Mouse (Mus musculus) cerebellum, postnatal 25 days (tissue): ENCODE results near the gene AB124611.
"Not testable (repeated sequence)": the region's sequence is repeated elsewhere in the genome, so short reads cannot be mapped to it uniquely, and the experiment has no call there.

Source experiments
- DNase-seq, 2 experiments: peaks; one replicate each; pipeline ENCODE4 v3.0.0; 2021; ENCODE audit warnings: mixed read lengths in 2 of 2

AB124611 gene

DNA sequence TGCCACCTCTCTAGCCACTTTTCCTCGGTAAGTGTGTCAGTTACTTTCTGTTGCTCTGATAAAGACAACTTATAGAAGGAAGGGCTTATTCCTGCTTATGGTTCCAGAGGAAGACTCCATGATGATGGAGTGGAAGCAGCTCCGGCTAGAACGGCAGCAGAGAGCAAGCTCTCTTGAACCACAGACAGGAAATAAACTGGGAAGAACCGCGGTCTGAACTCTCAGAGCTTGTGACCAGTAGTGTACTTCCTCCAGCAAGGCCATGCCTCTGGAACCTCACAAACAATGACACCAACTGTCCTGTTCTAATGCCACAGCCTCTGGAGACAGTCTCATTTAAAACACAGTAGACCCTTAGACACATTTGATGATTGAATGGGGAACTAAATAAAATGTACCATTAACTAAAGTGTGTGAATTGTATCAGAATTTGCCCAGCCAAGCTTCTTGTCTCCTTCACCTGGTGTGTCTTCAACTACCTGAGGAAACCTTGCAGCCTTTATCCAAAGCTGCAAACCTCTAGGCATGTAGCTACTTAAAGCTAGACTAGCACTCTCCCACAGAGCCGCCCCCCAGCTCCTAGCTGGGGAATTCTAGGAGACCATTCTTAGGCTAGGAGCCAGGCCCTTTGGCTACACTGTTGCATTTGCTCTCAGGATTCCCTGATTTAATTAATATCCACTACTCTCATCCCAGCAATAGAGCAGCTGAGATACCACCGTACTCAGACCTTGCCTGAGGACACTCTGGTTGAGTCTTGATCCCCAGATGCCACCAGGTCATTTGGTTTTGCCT lies 637 bp upstream of the AB124611 start:
- no peak for DNase-seq

DNA sequence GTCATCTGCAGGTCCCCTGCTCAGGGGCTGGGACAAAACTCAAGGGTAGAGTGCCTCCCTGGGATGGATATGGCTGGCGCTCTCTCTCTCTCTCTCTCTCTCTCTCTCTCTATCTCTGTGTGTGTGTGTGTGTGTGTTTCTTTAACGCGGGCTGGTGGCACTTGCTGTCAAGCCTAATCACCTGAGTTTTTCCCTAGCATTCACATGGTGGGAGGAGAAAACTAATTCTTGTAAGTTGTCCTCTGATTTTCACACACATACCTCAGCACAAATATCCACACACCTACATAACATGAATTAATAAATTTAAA lies 613 bp downstream of the AB124611 start:
- no peak for DNase-seq

DNA sequence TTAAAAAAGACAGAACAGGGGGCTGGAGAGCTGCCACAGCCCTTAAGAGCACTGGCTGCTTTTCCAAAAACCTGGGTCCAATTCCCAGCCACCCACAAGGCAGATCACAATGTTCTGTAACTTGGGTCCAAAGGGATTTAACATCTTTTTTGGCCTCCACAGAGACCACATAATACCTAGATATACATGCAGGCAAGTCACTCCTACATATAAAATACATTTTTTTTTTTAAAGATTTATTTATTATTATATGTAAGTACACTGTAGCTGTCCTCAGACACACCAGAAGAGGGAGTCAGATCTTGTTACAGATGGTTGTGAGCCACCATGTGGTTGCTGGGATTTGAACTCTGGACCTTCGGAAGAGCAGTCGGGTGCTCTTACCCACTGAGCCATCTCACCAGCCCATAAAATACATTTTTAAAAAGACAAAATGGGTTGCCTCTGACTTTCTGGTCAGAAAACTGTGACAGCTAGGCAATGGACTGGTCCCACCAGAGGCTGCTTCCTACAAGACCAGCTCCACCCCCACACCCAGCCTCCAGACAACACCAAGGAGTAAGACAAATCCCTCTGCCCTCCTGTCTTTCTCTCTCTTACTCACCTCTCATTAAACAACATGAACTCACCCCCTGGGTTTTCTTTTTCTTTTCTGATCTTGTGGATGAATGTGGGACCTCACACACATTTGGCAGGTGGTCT lies 1.3 kb downstream of the AB124611 start:
- no peak for DNase-seq

DNA sequence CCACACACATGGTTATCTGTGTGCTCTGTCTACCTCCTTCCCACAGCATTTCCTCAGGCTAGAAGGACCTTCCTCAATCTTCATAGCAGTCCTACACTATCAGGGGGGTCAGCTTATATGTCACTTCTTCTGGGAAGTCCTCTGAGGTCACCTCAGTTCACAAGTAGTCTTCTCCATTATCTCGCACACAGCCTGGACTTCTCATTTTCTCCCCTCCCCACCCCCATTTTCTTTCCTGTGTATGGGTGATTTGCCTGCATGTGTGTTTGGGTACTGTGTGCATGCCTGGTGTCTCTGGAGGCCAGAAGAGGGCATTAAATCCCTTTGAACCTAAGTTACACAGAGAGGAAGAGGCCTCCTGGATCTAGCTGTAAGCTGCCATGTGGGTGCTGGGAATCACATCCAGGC lies 1.9 kb downstream of the AB124611 start:
- DNase-seq, result no peak

DNA sequence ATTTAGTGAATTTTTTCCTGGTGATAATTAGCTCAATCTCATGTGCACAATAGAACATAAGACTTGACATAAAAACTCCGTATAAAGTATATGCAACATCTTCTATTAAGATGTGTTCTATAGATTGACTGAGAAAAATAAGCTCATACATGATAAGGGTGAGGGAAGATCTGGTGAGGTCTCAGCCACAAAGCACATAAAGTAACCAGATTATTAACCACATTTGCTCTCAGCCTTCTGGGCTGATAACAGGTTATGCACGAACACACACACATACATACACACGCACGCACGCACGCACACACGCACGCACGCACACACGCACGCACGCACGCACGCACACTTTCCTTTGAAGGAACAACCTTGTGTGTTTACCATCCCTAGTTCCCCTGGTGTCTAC lies 10.5 kb downstream of the AB124611 start:
- DNase-seq, result no peak

DNA sequence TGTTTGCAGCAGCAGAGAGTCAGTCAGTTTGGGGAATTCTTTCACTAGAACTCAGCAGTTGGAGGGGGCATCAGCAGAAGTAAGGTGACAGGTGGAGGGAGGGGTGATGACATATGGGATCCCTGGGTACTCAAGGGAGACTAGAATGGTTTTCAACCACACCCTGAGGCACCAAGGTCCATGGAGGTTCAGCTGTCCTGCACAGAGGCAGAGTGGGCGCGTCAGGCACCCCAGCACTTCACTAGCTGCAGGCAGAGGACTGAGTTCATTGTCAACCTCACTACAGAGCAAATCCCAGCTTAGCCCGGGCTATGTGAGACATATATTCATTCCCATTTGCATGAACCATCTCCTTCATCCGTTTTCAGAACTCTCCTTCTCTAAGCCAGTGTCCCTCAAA lies 11.0 kb downstream of the AB124611 start:
- DNase-seq, result no peak

DNA sequence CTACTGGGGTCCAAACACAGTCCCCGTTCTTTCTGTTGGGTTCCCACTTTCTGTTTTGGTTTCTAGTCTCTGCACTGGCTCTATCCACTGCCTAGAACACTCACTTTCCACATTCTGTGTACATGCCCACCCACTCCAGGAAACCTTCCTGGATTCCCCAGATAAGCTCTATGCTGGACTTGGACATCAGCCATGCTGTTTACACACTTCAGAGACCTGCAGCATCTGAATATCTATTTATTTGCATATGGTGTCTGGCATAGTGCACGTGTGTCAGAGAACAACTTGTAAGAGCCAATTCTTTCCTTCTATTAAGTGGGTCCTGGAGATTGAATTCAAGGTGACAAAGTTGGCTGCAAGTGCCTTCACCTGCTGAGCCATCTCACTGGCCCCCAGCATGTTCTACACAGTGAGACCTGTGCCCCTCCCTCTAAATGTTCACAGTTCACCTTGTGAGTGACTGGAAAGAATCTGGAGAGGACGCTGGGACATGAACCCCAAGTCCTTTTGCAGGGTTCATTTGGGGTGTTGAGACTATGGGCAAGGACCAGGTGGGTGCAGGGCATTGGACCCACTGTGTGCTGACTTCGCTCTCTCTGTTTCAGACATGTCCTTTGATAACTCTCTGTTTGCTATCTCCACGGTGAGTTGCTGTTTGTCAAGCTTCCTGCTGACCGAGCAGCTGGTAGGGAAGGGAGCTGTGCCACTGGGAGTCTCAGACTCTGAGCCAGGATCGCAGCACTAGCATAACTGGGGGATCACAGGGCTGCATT lies 14.2 kb downstream of the AB124611 start:
- no peak for DNase-seq

DNA sequence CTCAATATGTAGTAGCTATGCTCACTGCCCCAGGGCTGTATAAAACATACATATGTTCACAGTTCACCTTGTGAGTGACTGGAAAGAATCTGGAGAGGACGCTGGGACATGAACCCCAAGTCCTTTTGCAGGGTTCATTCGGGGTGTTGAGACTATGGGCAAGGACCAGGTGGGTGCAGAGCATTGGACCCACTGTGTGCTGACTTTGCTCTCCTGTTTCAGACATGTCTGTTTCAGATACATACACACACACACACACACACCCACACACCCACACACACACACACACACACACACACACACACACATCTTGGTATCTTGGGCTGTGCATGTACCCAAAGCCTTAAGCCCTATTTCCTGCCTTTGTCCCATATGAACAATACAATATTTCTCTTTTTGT lies 16.0 kb downstream of the AB124611 start:
- DNase-seq, result not testable (repeated sequence)

DNA sequence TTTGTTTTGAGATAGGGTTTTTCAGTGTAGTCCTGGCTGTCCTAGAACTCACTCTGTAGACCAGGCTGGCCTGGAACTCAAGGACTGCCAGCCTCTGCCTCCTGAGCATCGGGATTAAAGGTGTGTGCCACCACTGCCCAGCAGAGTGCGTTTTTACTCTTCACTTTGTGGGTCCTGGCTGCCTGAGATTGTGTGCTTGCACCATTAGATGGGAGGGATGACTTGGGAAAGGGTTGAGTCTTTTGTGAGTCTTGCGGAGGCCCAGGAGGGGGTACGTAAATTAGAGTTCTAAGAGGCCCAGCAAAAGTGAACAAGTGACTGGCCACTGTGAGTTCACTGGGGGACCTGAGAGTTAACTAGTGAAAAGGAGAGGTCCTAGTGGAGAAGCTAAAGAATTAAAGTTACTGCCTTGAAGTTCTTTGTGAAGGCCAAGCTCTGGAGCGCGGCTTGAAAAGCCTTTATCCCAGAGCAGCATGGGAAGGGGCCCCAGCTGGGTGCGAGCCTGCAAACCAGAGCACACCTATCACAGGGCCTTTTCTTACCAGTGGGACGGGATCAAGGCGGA lies 19.5 kb downstream of the AB124611 start:
- no peak for DNase-seq

DNA sequence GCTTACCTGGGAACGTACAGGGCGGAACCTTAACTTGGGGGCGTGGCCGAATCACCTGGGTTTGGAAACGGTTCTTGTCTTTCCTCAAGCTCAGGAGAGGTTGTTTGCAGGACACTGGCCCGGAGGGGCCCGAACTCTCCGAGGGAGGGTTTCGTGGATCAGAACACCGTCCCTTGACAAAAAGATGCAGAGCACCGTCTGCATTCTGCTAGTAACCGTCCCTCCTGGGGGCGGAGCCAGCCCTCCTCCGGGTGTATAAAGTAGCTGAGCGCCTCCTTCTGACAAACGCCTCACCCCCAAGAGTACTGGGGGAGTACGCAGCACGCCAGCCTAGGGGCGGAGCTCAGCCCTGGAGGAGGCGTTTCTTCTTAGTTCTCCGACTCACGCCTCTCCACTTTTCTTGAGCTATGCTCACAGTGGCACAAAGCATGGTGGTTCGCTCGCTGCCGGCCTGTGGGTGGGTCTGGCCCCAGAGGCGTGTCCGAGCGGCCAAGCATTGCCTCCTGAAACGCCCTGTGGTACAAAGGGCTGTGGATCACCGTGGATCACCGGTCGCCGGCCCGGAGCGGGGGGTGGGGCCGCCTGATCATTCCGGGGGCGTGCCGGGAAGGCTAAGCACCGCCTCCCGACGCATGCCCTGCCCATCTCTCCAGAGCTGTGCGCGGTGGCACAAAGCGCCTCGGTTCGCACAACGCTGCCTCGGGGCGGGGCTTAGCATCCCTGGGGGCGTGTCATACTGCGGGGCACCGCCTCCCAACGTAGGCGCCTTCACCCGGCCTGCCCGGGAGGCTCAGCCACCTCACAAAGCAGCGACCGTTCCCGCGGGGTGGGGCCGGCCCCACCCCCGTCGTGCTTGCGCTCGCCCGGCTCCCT lies 20.2 kb downstream of the AB124611 start:
- peak; percentile 100 for DNase-seq

DNA sequence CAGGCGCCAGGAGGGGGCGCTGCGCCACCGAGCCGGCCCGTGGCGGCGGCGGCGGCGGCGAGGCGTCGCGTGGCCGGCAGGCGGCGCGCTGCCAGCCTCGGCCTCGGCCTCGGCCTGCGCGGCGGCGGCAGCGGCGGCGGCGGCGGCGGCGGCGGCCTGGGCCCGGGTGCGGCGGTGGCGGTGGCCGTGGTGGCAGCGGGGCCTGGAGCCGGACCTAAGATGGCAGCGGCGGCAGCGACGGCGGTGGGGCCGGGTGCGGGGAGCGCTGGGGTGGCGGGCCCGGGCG lies 20.8 kb downstream of the AB124611 start, which contains the start of gene Carm1:
Carm1 (plus strand) TSS at position 106 of the 286 bp plus-strand sequence.
- DNase-seq, result no peak

DNA sequence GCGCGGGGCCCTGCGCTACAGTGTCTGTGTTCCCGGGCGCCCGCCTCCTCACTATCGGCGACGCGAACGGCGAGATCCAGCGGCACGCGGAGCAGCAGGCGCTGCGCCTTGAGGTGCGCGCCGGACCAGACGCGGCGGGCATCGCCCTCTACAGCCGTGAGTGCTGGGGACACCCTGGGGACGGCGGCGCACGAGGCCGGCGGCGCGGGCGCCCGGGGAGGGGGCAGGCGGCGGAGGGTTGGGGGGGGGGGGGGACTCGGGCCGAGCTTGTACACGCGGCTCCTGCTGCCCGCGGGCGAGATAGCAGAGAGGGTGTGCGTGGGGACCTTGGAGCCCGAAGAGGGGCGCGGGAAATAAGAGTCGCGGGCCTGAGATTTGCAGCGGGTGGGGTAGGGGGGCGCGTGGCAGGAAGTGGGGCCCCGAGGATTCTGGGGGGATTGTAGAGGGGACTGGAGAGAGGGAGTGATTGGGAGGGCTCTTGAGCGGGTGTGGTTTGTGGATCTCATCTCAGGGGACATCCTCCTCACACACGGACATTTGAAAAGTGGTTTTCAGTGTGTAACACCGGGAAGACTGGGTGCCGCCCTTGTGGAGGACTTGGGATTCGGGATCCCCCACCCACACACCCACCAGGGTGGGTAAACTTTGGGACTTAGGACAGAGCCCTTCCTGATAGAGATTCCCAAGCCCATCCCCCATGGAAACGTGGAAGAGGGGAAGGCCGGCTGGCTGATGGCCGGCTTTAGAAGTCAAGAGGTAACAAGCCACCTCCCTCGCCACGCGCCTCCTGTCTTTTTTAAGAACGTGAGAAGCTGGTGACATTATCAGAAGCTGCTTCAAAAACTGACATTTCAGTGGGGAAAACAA lies 21.3 kb downstream of the AB124611 start:
- DNase-seq, result peak in 1 of 2 experiments; percentile 56

DNA sequence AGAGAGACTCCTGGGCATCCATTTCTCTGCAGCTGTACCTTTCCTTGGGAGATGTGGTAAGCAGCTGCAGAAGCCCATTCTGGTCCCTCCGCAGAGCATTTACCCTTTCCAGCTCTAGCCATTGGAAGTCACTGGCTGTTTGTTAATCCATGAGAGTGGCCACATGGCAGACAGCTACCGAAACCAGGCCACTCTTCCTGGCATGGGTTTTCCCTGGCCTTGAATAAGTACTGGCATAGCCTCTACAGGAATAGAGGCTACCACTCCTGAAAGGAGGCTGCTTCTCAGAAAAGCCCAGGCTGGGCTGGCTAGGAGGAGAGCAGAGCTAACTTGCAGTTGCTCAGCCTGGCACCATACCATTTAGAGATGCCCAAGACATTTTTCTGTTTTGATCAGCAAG lies 25.1 kb downstream of the AB124611 start:
- peak in 1 of 2 experiments; percentile 31 for DNase-seq

DNA sequence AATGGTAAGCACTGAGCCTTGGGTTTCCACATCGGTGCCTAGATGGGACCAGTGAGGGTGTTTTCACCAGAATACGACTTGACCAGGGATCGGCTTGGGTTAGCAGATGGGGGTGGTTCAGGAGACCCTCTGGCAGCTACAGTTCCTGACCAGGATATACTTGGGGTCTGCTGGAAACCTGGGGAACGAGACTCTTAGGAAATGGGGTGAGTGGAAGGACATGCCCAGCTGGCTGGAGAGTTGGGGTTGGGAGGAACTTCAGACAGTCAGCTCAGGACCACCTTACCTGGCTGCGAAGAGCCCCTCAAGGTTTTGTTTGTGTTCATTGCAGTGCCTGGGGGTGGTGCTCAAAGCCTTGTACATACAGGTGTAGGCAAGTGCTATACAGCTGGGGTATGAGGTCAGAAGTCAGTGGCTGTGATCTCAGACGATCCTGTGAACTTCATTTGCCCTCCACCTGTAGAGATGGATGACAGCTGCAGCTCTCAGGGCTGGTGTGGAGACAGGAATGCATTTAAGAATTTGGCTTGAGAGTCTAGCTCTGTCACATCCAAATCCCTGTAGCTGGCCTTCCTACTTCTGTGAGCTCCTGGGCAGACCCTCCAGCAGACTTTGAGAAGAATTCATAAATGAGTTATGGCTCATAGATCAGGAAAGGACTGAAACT lies 27.8 kb downstream of the AB124611 start:
- no peak for DNase-seq

DNA sequence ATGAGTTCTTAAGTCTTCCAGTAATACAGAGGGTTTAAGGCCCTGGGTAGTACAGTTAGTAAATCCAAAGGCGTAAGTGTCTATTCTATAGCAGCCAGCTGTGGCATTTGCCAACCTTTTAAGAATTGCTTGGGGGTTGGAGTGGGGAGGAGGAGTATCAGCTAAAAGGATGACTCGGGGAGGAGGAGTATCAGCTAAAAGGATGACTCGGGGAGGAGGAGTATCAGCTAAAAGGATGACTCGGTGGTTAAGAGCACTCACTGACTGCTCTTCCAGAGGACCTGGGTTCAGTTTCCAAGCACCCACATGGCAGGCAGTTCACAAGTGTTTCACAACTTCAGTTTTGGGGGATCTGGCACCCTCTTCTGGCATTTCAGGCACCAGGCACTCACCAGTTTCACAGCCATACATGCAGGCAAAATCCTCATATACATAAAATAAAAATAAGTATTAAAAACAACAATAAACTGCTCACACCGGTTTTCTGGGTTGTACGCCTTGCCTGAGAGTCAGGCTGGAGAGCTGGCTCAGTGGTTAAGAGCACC lies 29.3 kb downstream of the AB124611 start:
- no peak for DNase-seq

DNA sequence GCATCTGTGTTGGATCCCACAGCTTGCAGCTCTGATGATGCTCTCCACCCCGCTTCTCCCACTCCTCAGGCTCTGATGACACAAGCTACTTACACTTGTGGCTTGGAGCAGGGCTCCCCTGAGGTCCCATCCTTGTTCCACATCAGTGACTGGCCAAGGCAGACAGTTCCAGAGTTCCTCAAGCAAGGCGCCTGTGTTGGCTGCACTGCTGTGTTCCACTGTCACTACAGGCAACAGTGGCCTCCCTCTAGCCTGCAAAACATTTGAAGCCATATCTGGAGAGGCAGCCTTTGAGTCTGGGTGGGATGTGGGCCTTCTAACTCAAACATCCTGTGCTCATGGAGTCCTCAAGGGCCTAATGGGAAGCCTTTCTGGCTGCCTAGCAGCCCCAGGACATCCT lies 31.0 kb downstream of the AB124611 start:
- no peak for DNase-seq

DNA sequence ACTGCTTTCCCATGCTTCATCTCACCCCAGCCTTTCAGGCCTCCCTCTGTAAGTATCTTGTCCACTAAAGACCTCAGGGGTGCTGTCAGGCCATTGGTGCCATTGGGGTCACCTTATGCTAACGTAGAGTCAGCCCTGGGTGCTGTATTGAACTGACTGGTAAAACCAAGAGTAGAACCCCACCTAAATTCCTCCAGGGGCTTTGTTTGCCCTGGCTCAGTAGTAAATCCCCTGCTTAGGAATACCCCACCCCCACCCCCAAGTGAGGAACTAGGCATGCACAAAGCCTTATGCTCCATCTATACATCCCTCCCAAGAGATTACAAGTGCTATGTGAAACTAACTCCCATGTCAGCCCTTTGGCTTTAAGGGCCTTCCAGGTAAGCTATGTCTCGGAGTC lies 31.6 kb downstream of the AB124611 start:
- no peak for DNase-seq

DNA sequence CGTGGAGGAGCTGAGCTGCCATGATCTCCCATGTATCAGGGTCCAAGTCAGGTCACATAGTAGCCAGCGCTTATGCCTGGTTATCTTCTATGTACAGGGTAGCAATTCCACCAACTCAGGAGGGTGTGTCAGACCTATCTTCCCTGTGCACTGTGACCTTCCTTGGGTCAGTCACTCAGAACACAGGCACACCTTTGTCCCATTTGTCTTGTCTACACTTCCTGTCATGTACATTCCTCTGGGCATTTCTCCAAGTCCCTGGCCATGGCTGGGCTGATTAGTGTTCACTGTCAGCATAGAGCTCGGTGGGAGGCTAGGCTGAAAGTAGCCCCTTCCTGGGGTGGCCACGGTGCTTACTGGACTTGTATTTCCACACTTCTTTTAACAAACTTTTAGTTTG lies 32.4 kb downstream of the AB124611 start:
- no peak for DNase-seq

DNA sequence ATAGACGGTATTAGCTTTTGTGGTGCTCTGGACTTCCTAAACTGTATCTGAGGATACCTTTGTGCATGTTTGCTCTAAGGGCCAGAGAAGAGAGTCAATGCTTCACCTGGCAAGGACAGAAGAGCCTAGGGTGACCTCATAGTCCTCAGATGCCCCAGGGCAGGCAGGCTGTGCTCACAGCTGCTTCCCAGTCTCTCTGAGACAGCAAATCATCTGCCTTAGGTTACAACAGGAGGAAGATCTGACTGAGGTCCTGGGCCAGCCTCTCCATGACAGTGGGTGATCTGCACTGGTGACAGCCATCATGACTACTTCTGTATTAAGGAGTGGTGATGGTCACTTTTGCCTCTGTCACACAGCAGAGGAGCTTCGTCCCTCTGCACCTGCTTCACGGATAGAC lies 33.2 kb downstream of the AB124611 start:
- no peak for DNase-seq

DNA sequence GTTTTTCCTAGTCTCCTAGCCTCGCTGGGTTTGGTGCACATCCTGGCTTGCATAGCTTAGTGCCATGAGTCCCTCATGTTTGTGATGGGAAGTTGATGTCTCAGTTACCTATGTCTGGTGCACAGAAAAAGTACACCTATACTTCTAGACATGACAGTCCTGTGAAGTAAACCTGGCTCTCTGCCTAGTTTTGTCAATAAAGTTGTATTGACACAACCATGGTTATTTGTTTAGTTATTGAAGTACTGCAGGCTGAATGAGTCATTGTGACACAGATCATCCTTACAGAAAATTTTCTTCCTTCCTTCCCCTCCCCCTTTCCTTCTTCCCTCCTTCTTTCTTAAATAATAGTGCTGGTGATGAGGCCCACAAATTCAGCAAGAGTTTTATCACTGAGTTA lies 38.4 kb downstream of the AB124611 start:
- DNase-seq, result no peak
